Mouse (Mus musculus) cerebellum, adult 11 months (tissue): ENCODE data around the gene Zbed3.
"Not testable (repeated sequence)": the region's sequence is repeated elsewhere in the genome, so short reads cannot be mapped to it uniquely, and the experiment has no call there.

Experiments
- DNase-seq: peaks from one replicate; pipeline ENCODE4 v3.0.0; 2022

Gene Zbed3

GRCm38 (mm10) chr13:95332086-95332899, 8.9 kb downstream of the Zbed3 start:
- DNase-seq = no peak

DNA sequence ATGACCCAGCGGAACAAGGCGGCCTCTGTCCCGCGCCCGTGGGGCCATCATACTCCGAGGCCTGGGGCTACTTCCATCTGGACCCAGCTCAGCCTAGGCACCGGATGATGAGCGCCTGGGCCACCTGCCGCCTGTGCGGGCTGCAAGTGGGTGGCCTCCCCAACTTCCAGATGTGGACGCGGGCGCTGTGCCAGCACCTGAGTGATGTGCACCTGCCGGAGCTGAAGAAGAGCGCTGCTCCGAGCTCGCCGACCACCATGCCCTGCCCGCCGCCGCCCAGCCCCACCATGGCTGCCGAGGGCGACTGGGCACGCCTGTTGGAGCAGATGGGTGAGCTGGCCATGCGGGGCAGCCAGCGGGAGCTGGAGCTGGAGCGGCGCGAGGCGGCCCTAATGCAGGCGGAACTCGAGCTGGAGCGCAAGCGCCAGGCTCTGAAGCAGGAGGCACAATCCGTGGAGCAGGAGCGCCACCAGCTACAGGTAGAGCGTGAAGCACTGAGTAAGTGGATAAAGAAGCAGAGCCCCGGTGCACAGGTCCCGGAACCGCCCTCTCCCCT, 12.8 kb downstream of the Zbed3 start:
- DNase-seq = peak; percentile 75

DNA sequence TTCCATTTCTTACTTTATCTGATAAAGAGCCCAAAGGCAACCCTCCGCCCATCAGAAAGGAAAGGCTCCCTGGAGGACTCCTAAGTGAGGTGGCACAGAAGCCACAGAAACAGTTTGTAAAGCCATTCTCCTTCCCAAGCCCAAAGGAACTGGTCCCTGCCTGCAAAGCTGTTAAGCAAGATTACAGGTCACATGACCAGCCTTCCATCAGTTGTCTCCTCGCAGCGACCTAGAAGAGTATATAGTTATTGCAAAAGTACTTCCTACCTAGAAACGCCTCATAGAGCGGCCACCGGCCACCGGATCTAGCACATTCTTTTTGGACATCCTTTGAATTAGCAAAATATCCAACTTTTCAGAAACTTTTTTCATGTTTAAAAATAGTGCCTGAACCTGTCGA, 20.1 kb downstream of the Zbed3 start:
- no peak for DNase-seq

DNA sequence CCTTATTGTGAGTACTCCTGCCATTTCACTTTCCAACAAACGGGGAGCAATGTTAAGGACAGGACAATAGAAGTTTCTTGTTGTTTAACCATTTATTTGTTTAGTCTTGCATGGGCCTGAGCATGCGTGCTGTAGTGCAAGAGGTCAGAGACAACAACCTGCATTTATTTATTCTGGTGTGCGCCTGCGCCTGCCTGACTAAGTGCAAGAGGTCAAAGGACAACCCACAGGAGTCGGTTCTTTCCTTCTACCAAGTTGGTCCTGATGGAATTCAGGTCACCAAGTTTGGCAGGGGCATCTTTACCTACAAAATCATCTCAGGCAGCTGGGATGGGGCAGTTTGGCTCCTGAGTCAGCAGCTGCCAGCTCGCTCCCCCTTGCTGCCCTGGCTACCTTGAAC, 22.5 kb downstream of the Zbed3 start:
- no peak for DNase-seq

DNA sequence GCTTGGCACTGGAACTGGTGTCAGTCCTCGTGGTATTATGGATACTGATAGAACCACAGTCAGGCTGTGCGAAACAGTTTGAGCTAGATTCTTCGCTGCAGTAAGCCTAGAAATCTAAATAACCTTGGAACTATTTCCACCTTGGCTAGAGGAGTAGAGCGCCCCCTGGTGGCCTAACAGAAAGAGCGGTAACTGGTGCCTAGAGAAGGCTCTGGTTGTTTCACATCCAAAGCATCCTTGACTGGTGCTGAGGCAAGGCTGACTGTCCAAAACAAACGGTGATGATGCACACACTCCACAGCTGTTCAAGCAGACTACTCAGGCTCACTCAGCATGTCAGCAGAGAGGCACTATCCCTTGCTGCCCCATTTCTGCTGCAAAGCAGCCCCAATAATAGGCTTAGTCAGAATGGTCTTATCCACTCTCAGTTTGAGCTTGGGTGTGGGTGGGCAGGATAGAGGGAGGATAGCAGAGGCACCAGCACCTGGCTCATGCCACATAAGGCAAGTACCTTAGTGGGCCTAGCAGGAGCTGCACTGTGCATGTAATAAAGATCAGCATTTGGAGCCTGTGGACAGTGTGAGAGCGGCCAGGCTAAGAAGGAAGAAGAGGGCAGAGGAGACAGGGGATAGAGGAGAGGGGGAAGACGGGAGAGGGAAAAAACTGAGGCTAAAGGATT, 23.7 kb downstream of the Zbed3 start:
- peak; percentile 63 for DNase-seq

DNA sequence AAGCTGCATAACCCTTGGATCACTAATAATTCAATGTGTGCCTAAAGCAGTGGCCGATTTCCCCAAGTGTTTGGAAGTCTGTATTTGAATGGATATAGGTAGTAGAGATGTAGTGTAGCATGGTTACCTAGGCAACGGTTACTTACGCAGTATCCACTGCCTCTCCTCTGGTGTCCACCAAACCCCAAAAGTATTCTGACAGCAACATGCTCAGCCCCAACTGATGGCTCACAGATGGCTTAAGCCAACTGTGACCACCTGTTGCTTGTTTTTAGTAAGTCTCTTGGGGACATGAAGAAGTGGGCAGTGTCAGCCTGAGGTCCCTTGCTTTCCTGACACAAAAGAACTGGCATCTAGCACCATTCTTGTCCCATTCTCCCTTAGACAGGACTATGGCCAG, 25.1 kb downstream of the Zbed3 start:
- no peak for DNase-seq

DNA sequence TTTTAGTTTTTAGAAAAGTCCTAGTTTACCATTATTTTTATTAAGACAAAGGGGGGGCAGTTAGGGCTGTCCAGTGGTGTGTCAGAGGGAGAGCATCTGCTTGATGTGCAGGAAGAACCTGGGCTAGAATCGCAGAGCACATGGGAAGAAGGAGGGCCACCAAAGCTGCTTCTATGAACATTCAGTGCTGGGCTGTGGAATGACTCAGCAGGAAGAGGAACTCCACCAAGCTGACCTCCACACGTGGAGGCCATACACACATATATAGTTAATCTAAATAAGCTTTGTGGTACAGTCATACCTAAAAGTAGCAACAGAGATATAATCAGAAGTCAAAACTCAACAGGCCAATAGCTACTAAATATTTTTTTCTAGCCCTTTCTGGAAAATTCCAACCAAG, 34.8 kb downstream of the Zbed3 start:
- DNase-seq = no peak

- DNase-seq = no peak
Observed at GRCm38 (mm10) chr13:95363440-95363839, 40.0 kb downstream of the Zbed3 start.

DNA sequence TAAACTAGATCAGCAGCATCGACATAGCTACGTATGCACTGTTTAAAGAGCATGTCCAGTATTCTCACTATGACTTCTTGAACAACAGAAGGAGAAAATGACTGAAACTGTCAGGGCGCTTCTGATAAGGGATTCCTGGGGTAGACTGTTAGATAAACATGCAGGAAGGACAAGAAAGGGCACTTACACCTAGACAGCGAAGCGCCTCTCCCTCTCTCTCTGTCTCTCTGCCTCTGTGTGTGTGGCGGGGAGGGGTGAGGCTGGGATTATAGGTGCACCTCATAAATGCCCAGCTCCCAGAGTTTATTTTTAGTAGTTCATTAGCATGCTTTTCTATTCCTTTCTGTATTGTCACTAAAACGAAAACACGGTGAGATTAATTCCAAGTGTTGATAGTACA, 42.9 kb downstream of the Zbed3 start:
- DNase-seq = no peak

GRCm38 (mm10) chr13:95374701-95375553, 51.5 kb downstream of the Zbed3 start, which contains the start of gene Aggf1:
Aggf1 (minus strand) TSS chr13:95375352.
- DNase-seq = peak; percentile 85

DNA sequence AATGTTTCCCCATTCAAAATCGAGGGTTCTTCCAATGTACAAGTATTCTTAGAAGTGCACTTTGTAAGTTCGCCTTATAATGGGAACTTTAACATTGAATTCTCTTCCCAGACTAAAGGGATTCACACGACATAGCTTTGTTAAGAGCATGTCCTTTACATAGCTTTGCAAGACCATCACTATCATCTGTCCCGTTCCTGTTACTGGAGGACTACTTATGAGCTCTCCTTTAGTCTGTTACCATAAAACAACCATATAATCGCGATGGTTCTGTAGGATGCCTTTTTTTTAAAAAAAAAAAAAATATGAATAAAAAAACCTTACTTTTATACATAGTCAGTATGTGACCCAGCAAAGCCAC, 52.1 kb downstream of the Zbed3 start:
- no peak for DNase-seq

GRCm38 (mm10) chr13:95376689-95377289, 53.4 kb downstream of the Zbed3 start:
- not testable (repeated sequence) for DNase-seq

DNA sequence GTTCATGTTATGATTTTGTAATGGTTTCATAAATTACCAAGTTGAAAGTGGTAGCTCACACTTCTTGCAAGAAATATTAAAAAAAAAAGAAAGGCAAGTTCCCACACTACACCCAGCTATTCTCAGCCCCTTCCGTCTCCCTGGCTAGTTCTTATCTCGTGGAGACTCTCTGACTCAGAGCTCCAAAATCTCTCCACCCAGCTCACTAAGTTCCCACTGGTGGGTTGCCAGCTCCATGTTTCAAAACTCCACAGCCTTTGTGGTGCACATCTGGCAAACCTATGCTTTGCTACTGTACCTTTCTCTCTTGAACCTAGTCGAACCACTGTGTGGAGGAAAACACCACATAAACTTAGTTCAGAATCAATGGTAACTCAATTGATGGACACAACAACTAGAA, 55.3 kb downstream of the Zbed3 start:
- no peak for DNase-seq

DNA sequence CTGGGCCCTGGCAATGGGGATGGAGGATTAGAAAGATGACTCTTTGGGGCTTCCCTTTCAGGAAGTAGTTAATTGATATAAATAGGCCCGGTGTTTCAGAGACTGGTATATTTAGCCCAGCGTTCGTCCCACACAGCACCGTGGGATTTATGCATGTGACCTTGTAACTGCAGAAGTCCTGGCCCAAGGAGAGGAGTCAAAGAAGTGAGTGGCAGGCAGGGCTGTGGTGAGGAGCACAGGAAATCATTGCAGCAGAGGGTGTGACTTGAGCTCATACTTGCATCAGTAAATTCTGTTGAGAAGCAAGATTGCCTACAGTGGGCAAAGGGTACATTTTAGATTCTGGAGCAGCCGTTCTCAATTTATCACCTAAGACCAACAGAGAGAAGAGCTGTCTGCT, 59.0 kb downstream of the Zbed3 start:
- DNase-seq = no peak
